Comparison of ENCODE assay signal across 22 mouse cellular contexts in the genomic region with DNA sequence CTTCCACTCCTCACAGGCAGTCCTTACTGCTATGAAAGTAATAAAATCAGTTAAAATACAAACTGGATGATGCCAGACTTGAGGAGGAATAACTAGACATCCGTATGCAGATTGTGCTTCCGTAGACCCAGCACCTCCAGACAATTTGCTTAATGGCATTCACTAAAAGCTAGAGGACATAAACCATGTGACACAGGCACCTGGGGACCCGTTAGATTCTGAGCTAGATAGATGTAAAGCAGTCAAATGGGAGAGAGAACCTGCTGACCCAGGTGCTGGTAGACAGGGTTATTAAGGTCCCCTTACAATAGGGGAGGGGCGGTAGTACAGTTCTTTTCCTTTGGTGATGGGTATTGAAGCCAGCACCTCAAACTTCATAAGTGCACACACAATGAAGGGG.
"Had no signal": no experiment of that assay in that cellular context is flagged by ENCODE, and none has a peak within 500 bp of the region (broad histone marks: within the 10 kb centered on the region; RNA-seq: fewer than 3 reads in every experiment).

No protein-coding gene starts in this region.

- H3K9me3 ChIP-seq: intestine, embryonic 15.5 days; kidney, embryonic 15.5 days; limb, embryonic 12.5 days; limb, embryonic 15.5 days; megakaryocyte, embryonic 14.5 days; midbrain, embryonic 12.5 days; midbrain, embryonic 15.5 days; stomach, embryonic 15.5 days had no signal

- H3K9ac ChIP-seq: intestine, embryonic 15.5 days; kidney, embryonic 15.5 days; limb, embryonic 12.5 days; limb, embryonic 15.5 days; liver, embryonic 14.5 days; liver, postnatal 0 days; lung, embryonic 14.5 days; midbrain, embryonic 12.5 days; midbrain, embryonic 15.5 days; stomach, embryonic 15.5 days had no signal

- H3K27ac ChIP-seq: intestine, embryonic 15.5 days; kidney, embryonic 15.5 days; limb, embryonic 12.5 days; limb, embryonic 15.5 days; liver, embryonic 14.5 days; midbrain, embryonic 12.5 days; midbrain, embryonic 15.5 days; stomach, embryonic 15.5 days had no signal

- DNase-seq: kidney, adult 18-20 months; kidney, postnatal 14 days; kidney, postnatal 4 days; left cerebral cortex, postnatal 4 days; liver, postnatal 0 days; lung, embryonic 14.5 days; lung, postnatal 36 days; retina, postnatal 1 day; right cerebral cortex, postnatal 25 days; spleen, adult 18-20 months; thymus, postnatal 25 days had no signal

- H3K4me2 ChIP-seq: intestine, embryonic 15.5 days; kidney, embryonic 15.5 days; limb, embryonic 12.5 days; limb, embryonic 15.5 days; liver, embryonic 11.5 days; lung, embryonic 14.5 days; midbrain, embryonic 12.5 days; midbrain, embryonic 15.5 days; stomach, embryonic 15.5 days had no signal

- H3K4me3 ChIP-seq: intestine, embryonic 15.5 days; kidney, embryonic 15.5 days; limb, embryonic 12.5 days; limb, embryonic 15.5 days; megakaryocyte, embryonic 14.5 days; midbrain, embryonic 12.5 days; midbrain, embryonic 15.5 days; stomach, embryonic 15.5 days had no signal

- H3K36me3 ChIP-seq: intestine, embryonic 15.5 days; limb, embryonic 12.5 days; limb, embryonic 15.5 days; midbrain, embryonic 12.5 days; midbrain, embryonic 15.5 days; stomach, embryonic 15.5 days had no signal

- H3K4me1 ChIP-seq: intestine, embryonic 15.5 days; kidney, embryonic 15.5 days; limb, embryonic 15.5 days; midbrain, embryonic 12.5 days; midbrain, embryonic 15.5 days; stomach, embryonic 15.5 days had no signal

- H3K27me3 ChIP-seq: intestine, embryonic 15.5 days; kidney, embryonic 15.5 days; limb, embryonic 12.5 days; limb, embryonic 15.5 days; megakaryocyte, embryonic 14.5 days; midbrain, embryonic 15.5 days; stomach, embryonic 15.5 days had no signal

- ATAC-seq: intestine, embryonic 15.5 days; liver, postnatal 0 days; lung, postnatal 0 days; midbrain, embryonic 15.5 days had no signal
